ENCODE assay signal across 7 mouse cellular contexts in the genomic region with DNA sequence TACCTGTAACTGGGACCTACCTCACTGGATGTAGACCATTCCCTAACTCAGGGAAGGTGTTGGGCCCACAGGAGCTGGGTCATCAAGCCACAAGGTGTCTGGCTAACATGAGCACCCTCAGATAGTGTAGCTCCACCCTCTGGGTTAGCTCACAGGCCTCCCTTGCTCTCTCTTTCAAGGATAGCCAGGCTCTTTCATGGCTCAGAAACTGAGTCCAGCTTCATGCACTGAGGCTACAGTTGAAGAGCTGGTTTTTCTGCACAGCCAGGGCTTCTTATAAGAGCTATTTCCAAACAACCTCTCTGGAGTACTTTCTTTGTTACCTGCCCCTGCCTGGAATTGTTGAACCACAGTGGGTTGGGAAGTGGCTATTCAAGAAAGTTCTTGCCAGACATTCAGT. TPM values are rescaled to one million over a fixed set of nuclear protein-coding genes. Genes with fewer than 3 reads are reported as not detected.
"Had no signal": no experiment of that assay in that cellular context is flagged by ENCODE, and none has a peak within 500 bp of the region (broad histone marks: within the 10 kb centered on the region; RNA-seq: fewer than 3 reads in every experiment).

No protein-coding gene starts in this region.

RNA-seq across cellular contexts. Expression of a gene that starts 18.1 kb away (rescaled TPM):
- polyA plus RNA-seq: neural tube, embryonic 14.5 days; neural tube, embryonic 15.5 days had no signal

RNA-seq across cellular contexts. Expression of a gene that starts 20.0 kb away (rescaled TPM):
- polyA plus RNA-seq: neural tube, embryonic 13.5 days; neural tube, embryonic 14.5 days; neural tube, embryonic 15.5 days; stomach, embryonic 14.5 days; stomach, embryonic 15.5 days; stomach, embryonic 16.5 days; testis, adult 2 months had no signal

RNA-seq across cellular contexts. Expression of a gene that starts 32.9 kb away (rescaled TPM):
- polyA plus RNA-seq: neural tube, embryonic 14.5 days; testis, adult 2 months had no signal

RNA-seq across cellular contexts. Expression of a gene that starts 33.4 kb away (rescaled TPM):
- polyA plus RNA-seq: neural tube, embryonic 13.5 days; neural tube, embryonic 14.5 days; neural tube, embryonic 15.5 days; stomach, embryonic 14.5 days; stomach, embryonic 15.5 days; stomach, embryonic 16.5 days; testis, adult 2 months had no signal
